Mouse (Mus musculus): Measurements from ENCODE around the gene Gm49392. TPM values are rescaled to one million over a fixed set of nuclear protein-coding genes. Genes with fewer than 3 reads are reported as not detected.
"Not testable (repeated sequence)": the region's sequence is repeated elsewhere in the genome, so short reads cannot be mapped to it uniquely, and the experiment has no call there.

The Gm49392 gene
- 0.51 and 0.54 TPM in 2 replicates for polyA plus RNA-seq (2014; fragmentation: Nextera tagmentation; extraction: Ambion mirVana)

GRCm38 (mm10) chr13:60896794-60897193 lies at the start of gene Gm49392:
Gm49392 (minus strand) TSS chr13:60896894.
- DNase-seq (ENCODE audit: low spot score); H3K36me3 ChIP-seq (ENCODE audit: control insufficient read depth, insufficient read depth, low read length); H3K4me3 ChIP-seq (ENCODE audit: low read depth, low read length); H3K4me1 ChIP-seq (ENCODE audit: control insufficient read depth, insufficient read depth, low read length); H3K27me3 ChIP-seq (replicated peaks; ENCODE audit: control insufficient read depth, insufficient read depth, low read length); H3K27ac ChIP-seq (replicated peaks; ENCODE audit: low read depth, low read length); H3K4me2 ChIP-seq (ENCODE audit: low read depth, low read length); H3K9ac ChIP-seq (ENCODE audit: low read depth, low read length); ATAC-seq (ENCODE audit: low read depth); H3K9me3 ChIP-seq (ENCODE audit: control insufficient read depth, low read length): not testable (repeated sequence)
- 88% methylated on average over 7 of the region's 8 CpGs for WGBS

GRCm38 (mm10) chr13:60941884-60942283 lies 45.2 kb upstream of the Gm49392 start, which contains the start of gene Tpbpa:
Tpbpa (minus strand) TSS chr13:60941984.
- not testable (repeated sequence) for ATAC-seq (ENCODE audit: low read depth); H3K9me3 ChIP-seq (ENCODE audit: control insufficient read depth, low read length); H3K4me3 ChIP-seq (ENCODE audit: low read depth, low read length); H3K27ac ChIP-seq (replicated peaks; ENCODE audit: low read depth, low read length); DNase-seq (ENCODE audit: low spot score); H3K27me3 ChIP-seq (replicated peaks; ENCODE audit: control insufficient read depth, insufficient read depth, low read length); H3K4me2 ChIP-seq (ENCODE audit: low read depth, low read length); H3K4me1 ChIP-seq (ENCODE audit: control insufficient read depth, insufficient read depth, low read length); H3K36me3 ChIP-seq (ENCODE audit: control insufficient read depth, insufficient read depth, low read length); H3K9ac ChIP-seq (ENCODE audit: low read depth, low read length)
- WGBS: 72% methylated on average over 3 of the region's 3 CpGs

- 58% methylated on average over 5 of the region's 5 CpGs for WGBS
Measured at GRCm38 (mm10) chr13:60936500-60936901, 39.8 kb upstream of the Gm49392 start, which contains the start of the genes Gm49391 and Ctla2a. Gm49391 (minus strand) TSS chr13:60936571. Ctla2a (minus strand) TSS chr13:60936625.

GRCm38 (mm10) chr13:60935490-60935889 lies 38.8 kb upstream of the Gm49392 start, which contains the start of gene Gm49393:
Gm49393 (minus strand) TSS chr13:60935590.
- H3K27me3 ChIP-seq (replicated peaks; ENCODE audit: control insufficient read depth, insufficient read depth, low read length); H3K9me3 ChIP-seq (ENCODE audit: control insufficient read depth, low read length); DNase-seq (ENCODE audit: low spot score); H3K9ac ChIP-seq (ENCODE audit: low read depth, low read length); H3K27ac ChIP-seq (replicated peaks; ENCODE audit: low read depth, low read length); H3K4me2 ChIP-seq (ENCODE audit: low read depth, low read length); H3K4me1 ChIP-seq (ENCODE audit: control insufficient read depth, insufficient read depth, low read length); H3K36me3 ChIP-seq (ENCODE audit: control insufficient read depth, insufficient read depth, low read length); H3K4me3 ChIP-seq (ENCODE audit: low read depth, low read length); ATAC-seq (ENCODE audit: low read depth): not testable (repeated sequence)
- WGBS: 60% methylated on average over 2 of the region's 2 CpGs

More at GRCm38 (mm10) chr13:60936500-60936901, 39.8 kb upstream of the Gm49392 start, which contains the start of the genes Gm49391 and Ctla2a:
- Histone ChIP-seq H3K27me3 (replicated peaks; ENCODE audit: control insufficient read depth, insufficient read depth, low read length) (no peaks in the 10 kb centered on the region), H3K27ac (replicated peaks; ENCODE audit: low read depth, low read length) (no peak within 1 kb of the TSS), H3K4me1 (ENCODE audit: control insufficient read depth, insufficient read depth, low read length) (no peaks in the 10 kb centered on the region), H3K9me3 (ENCODE audit: control insufficient read depth, low read length) (no peaks in the 10 kb centered on the region), H3K4me3 (ENCODE audit: low read depth, low read length) (no peak within 1 kb of the TSS), H3K9ac (ENCODE audit: low read depth, low read length) (no peak within 1 kb of the TSS), H3K4me2 (ENCODE audit: low read depth, low read length) (no peak within 1 kb of the TSS), H3K36me3 (ENCODE audit: control insufficient read depth, insufficient read depth, low read length) (no peaks in the 10 kb centered on the region)
- DNase-seq (ENCODE audit: low spot score) (peak; percentile 33), ATAC-seq (ENCODE audit: low read depth) (no peak)

- H3K4me3 ChIP-seq (ENCODE audit: low read depth, low read length); H3K9ac ChIP-seq (ENCODE audit: low read depth, low read length); H3K4me1 ChIP-seq (ENCODE audit: control insufficient read depth, insufficient read depth, low read length); H3K4me2 ChIP-seq (ENCODE audit: low read depth, low read length); H3K27me3 ChIP-seq (replicated peaks; ENCODE audit: control insufficient read depth, insufficient read depth, low read length); ATAC-seq (ENCODE audit: low read depth); DNase-seq (ENCODE audit: low spot score); H3K27ac ChIP-seq (replicated peaks; ENCODE audit: low read depth, low read length); H3K9me3 ChIP-seq (ENCODE audit: control insufficient read depth, low read length); H3K36me3 ChIP-seq (ENCODE audit: control insufficient read depth, insufficient read depth, low read length): not testable (repeated sequence)
- WGBS: 84% methylated on average over 2 of the region's 2 CpGs
Measured at GRCm38 (mm10) chr13:60904780-60905179, 8.1 kb upstream of the Gm49392 start, which contains the start of gene Tpbpb. Tpbpb (minus strand) TSS chr13:60904880.

GRCm38 (mm10) chr13:60897328-60897727 lies 634 bp upstream of the Gm49392 start, which contains the start of gene Ctla2b:
Ctla2b (minus strand) TSS chr13:60897447.
- Histone ChIP-seq H3K27ac (replicated peaks; ENCODE audit: low read depth, low read length) (no peak within 1 kb of the TSS), H3K4me1 (ENCODE audit: control insufficient read depth, insufficient read depth, low read length) (no peaks in the 10 kb centered on the region), H3K27me3 (replicated peaks; ENCODE audit: control insufficient read depth, insufficient read depth, low read length) (no peaks in the 10 kb centered on the region), H3K36me3 (ENCODE audit: control insufficient read depth, insufficient read depth, low read length) (no peaks in the 10 kb centered on the region), H3K4me2 (ENCODE audit: low read depth, low read length) (no peak within 1 kb of the TSS), H3K4me3 (ENCODE audit: low read depth, low read length) (no peak within 1 kb of the TSS), H3K9me3 (ENCODE audit: control insufficient read depth, low read length) (no peaks in the 10 kb centered on the region), H3K9ac (ENCODE audit: low read depth, low read length) (no peak within 1 kb of the TSS)
- DNase-seq (ENCODE audit: low spot score): peak; percentile 23
- 71% methylated on average over 3 of the region's 3 CpGs for WGBS
- ATAC-seq (ENCODE audit: low read depth): no peak

- Histone ChIP-seq H3K4me3 (ENCODE audit: low read depth, low read length) (no peak overlapping the region), H3K27me3 (replicated peaks; ENCODE audit: control insufficient read depth, insufficient read depth, low read length) (no peaks in the 10 kb centered on the region), H3K27ac (replicated peaks; ENCODE audit: low read depth, low read length) (no peak overlapping the region), H3K4me2 (ENCODE audit: low read depth, low read length) (no peak overlapping the region), H3K4me1 (ENCODE audit: control insufficient read depth, insufficient read depth, low read length) (no peaks in the 10 kb centered on the region), H3K36me3 (ENCODE audit: control insufficient read depth, insufficient read depth, low read length) (no peaks in the 10 kb centered on the region), H3K9ac (ENCODE audit: low read depth, low read length) (no peak overlapping the region), H3K9me3 (ENCODE audit: control insufficient read depth, low read length) (no peaks in the 10 kb centered on the region)
- ATAC-seq (ENCODE audit: low read depth): no peak
- no peak for DNase-seq (ENCODE audit: low spot score)
Measured at GRCm38 (mm10) chr13:60895406-60896160, 1.1 kb downstream of the Gm49392 start.

DNA sequence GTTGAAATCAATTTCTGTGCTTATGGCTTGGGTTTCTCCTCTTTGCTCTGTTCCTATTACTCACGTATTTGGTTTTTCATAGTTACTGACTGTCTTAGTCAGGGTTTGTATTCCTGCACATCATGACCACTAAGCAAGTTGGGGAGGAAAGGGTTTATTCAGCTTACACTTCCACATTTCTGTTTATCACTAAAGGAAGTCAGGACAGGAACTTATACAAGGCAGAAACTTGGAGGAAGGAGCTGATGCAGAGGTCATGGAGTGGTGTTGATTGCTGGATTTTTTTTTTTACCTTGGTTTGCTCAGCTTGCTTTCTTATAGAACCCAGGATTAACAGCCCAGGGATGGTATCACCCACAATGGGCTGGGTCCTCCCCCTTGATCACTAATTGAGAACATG lies 4.4 kb downstream of the Gm49392 start:
- Histone ChIP-seq H3K27ac (replicated peaks; ENCODE audit: low read depth, low read length) (no peak overlapping the region), H3K4me3 (ENCODE audit: low read depth, low read length) (no peak overlapping the region), H3K9me3 (ENCODE audit: control insufficient read depth, low read length) (no peaks in the 10 kb centered on the region), H3K36me3 (ENCODE audit: control insufficient read depth, insufficient read depth, low read length) (no peaks in the 10 kb centered on the region), H3K4me1 (ENCODE audit: control insufficient read depth, insufficient read depth, low read length) (no peaks in the 10 kb centered on the region), H3K4me2 (ENCODE audit: low read depth, low read length) (no peak overlapping the region), H3K27me3 (replicated peaks; ENCODE audit: control insufficient read depth, insufficient read depth, low read length) (no peaks in the 10 kb centered on the region), H3K9ac (ENCODE audit: low read depth, low read length) (no peak overlapping the region)
- ATAC-seq (ENCODE audit: low read depth): no peak
- DNase-seq (ENCODE audit: low spot score): no peak
- 91% methylated on average over 1 of the region's 1 CpGs for WGBS

Measured in embryonic facial prominence, embryonic 14.5 days (tissue).